Mouse (Mus musculus): ENCODE results near the gene Clec2d. TPM values are rescaled to one million over a fixed set of nuclear protein-coding genes. Genes with fewer than 3 reads are reported as not detected.

Clec2d gene
- 0.51 and 0.59 TPM in 2 replicates for polyA plus RNA-seq (2014; fragmentation: Nextera tagmentation; extraction: Ambion mirVana)

DNA sequence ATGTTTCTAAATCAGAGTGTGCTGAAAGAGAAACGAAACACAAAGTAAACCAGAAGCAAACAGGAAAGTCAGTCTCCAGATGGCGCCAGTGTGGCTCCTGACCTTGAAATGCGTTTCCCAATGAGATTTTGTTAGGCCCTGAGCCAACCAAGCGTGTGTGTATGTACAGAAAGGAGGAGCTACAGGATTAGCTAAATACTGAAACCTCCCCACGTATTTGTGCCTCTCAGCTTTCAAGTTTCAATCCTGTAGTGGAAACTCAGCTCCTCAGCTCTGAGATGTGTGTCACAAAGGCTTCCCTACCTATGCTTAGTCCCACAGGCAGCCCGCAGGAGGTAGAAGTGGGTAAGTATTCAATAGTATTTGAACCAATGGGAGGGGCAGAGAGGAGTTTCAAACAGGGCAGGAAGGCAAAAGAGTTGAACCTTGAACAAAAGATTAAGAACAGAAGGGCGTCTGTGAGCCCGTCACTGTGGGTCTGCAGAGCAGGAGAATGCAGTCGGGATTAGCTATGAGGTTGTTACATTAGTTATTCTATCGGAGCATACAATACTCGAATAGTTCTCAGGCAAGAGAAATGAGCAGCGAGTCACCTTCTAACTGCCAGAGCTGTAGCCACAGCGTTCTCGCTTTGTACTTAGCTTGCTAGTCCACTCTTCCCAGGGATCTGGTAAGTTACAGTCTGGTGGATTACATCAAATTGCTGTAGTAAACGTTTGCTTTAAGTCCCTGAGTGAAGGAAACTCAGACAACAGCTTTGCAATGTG, at the start of gene Clec2d:
Clec2d (plus strand) TSS at position 213 of the 767 bp plus-strand sequence.
- 1% methylated on average over 15 of the region's 15 CpGs for WGBS
- Histone ChIP-seq H3K4me1 (ENCODE audit: insufficient read depth) (peaks cover 6% of the 10 kb centered on the region), H3K36me3 (ENCODE audit: insufficient read depth) (peaks cover 17% of the 10 kb centered on the region), H3K27me3 (ENCODE audit: insufficient read depth, low read length) (no peaks in the 10 kb centered on the region), H3K27ac (ENCODE audit: low read depth) (peak within 1 kb of the TSS; percentile 98), H3K9me3 (ENCODE audit: low read depth, low read length) (no peaks in the 10 kb centered on the region), H3K4me3 (ENCODE audit: low read depth, low read length) (peak within 1 kb of the TSS; percentile 44), H3K4me2 (peak within 1 kb of the TSS; percentile 62), H3K9ac (peak within 1 kb of the TSS; percentile 60)
- ATAC-seq (ENCODE audit: insufficient read depth) (peak; percentile 87), DNase-seq (peak; percentile 98)
- TF ChIP-seq CTCF (IDR thresholded peaks at IDR 0.05; ENCODE audit: low read depth) = peak; percentile 69

DNA sequence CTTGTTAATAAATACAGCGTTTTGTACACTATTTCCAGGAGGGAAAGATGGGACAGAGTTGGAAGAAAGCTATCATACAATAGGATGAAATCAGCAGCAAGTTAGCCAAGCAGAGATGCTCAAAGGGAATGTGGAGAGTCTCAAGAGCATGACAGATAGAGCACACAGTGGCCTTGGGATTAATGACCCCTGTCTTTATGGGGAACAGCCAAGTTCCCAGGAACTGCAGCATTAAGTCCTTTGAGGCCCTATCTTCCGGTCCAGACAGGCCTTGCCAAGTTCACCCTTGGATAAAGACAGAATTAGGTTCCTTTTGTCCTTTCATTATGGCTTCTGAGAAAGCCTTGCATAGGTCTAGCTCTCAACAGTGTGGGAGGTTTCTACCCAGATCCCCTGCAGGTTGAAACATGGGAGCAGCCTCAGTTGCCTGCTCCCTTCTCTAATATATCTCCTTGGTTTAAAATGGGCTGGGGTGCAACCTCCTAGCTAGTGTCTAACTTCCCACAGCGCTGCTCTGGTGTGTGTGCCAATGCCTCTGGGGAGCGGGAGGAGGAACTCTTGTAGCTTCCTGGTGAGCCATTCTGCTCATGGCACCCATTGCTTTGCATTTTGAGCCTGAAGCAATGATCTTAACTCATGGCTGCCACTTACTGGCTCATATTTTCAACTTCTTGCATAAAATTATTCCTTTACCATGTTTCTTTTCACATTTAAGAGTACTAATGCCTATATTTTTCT, 47.6 kb upstream of the Clec2d start:
- no peak for TF ChIP-seq CTCF (IDR thresholded peaks at IDR 0.05; ENCODE audit: low read depth)
- no peak overlapping the region for H3K4me2 ChIP-seq
- H3K9me3 ChIP-seq (ENCODE audit: low read depth, low read length) = no peaks in the 10 kb centered on the region
- no peaks in the 10 kb centered on the region for H3K36me3 ChIP-seq (ENCODE audit: insufficient read depth)
- H3K27me3 ChIP-seq (ENCODE audit: insufficient read depth, low read length) = no peaks in the 10 kb centered on the region
- WGBS = 72% methylated on average over 4 of the region's 4 CpGs
- H3K4me3 ChIP-seq (ENCODE audit: low read depth, low read length) = no peak overlapping the region
- no peak overlapping the region for H3K9ac ChIP-seq
- ATAC-seq (ENCODE audit: insufficient read depth) (no peak), DNase-seq (no peak)
- H3K4me1 ChIP-seq (ENCODE audit: insufficient read depth) = no peaks in the 10 kb centered on the region
- H3K27ac ChIP-seq (ENCODE audit: low read depth) = no peak overlapping the region

DNA sequence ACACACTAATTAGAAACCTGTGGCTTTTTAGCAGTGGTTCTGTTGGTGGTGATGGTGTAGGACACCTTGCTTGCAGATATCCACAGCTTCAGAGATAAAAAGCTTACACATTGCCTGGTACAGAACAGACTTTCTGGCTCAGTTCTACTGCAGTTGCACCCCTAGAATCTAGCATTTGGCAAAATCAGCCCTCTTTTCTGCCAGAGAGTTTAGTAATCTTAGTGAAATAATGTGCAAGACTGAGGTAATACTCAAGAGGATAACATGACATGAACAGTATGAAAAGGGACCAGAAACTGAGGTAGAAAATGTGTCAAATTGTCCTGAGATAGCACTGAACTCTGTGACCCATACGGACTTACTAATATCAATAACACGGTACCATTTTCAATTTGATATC, 33.6 kb upstream of the Clec2d start:
- no peaks in the 10 kb centered on the region for H3K9me3 ChIP-seq (ENCODE audit: low read depth, low read length)
- H3K9ac ChIP-seq = no peak overlapping the region
- DNase-seq (no peak), ATAC-seq (ENCODE audit: insufficient read depth) (no peak)
- no peak for TF ChIP-seq CTCF (IDR thresholded peaks at IDR 0.05; ENCODE audit: low read depth)
- H3K4me2 ChIP-seq = no peak overlapping the region
- H3K27me3 ChIP-seq (ENCODE audit: insufficient read depth, low read length) = no peaks in the 10 kb centered on the region
- no peak overlapping the region for H3K4me3 ChIP-seq (ENCODE audit: low read depth, low read length)
- no peaks in the 10 kb centered on the region for H3K4me1 ChIP-seq (ENCODE audit: insufficient read depth)
- 86% methylated on average over 2 of the region's 2 CpGs for WGBS
- no peaks in the 10 kb centered on the region for H3K36me3 ChIP-seq (ENCODE audit: insufficient read depth)
- no peak overlapping the region for H3K27ac ChIP-seq (ENCODE audit: low read depth)

DNA sequence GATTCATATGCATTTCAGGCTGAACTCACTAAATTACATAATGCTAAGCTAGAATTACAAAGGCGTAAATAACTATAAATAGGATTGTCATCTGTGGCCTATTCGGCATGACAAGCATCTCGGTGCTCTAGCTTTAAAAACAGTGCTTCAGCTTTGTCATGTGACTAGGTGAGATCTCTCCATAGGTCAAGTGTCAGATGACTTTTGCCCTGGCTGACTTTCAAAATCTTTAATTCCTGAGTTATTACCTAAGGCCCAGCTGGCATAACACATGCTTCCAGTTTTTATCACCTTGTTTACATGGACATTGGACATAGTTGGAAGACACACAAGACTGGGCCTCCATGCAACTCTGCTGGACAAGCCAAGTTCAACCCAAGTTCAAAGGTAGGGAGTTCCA, 20.3 kb upstream of the Clec2d start:
- ATAC-seq (ENCODE audit: insufficient read depth) = no peak
- no peak for DNase-seq
- Histone ChIP-seq H3K4me3 (ENCODE audit: low read depth, low read length) (no peak overlapping the region), H3K36me3 (ENCODE audit: insufficient read depth) (no peaks in the 10 kb centered on the region), H3K27ac (ENCODE audit: low read depth) (no peak overlapping the region), H3K27me3 (ENCODE audit: insufficient read depth, low read length) (no peaks in the 10 kb centered on the region), H3K4me1 (ENCODE audit: insufficient read depth) (no peaks in the 10 kb centered on the region), H3K4me2 (no peak overlapping the region), H3K9ac (no peak overlapping the region), H3K9me3 (ENCODE audit: low read depth, low read length) (no peaks in the 10 kb centered on the region)
- WGBS = 78% methylated on average over 3 of the region's 3 CpGs
- no peak for TF ChIP-seq CTCF (IDR thresholded peaks at IDR 0.05; ENCODE audit: low read depth)

DNA sequence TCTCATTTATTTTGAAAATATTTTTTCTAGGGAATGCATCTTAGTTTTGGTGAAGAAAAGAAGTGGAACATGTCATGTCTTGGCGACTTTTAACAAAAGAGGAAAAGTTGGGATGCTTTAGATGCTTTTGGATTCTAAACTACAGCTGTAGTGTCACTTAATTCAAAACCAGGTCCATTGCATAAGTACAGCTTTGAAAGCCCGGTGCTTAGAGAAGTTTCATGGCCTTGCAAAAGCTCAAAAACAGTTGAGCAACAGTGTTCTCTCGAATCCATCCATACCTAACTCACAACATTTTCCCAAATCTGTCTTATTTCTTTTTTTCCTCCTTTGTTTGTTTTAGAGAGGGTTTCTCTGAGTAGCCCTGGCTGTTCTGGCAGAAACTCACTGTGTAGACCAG, 19.3 kb upstream of the Clec2d start:
- no peak for ATAC-seq (ENCODE audit: insufficient read depth)

DNA sequence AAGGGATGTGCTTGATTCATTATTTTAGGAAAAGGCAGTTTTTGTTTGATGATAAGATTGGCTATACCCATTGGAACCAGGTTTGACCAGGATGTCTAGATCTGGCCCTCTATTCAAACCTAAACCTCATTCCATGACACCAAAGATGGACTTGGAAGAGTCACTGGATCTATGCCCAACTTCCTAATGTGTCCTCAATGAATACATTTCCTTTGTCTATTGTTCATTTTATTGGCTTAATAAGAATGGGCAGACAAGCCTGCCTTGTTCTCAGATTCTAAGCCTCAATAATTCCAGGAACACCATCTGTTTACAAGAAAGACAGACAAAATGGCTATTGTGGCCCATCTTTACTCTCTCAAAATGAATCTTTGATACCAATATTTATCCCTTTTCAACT, 18.5 kb upstream of the Clec2d start:
- Histone ChIP-seq H3K4me2 (no peak overlapping the region), H3K4me1 (ENCODE audit: insufficient read depth) (no peaks in the 10 kb centered on the region), H3K9ac (no peak overlapping the region), H3K36me3 (ENCODE audit: insufficient read depth) (no peaks in the 10 kb centered on the region), H3K9me3 (ENCODE audit: low read depth, low read length) (no peaks in the 10 kb centered on the region), H3K27ac (ENCODE audit: low read depth) (no peak overlapping the region), H3K27me3 (ENCODE audit: insufficient read depth, low read length) (no peaks in the 10 kb centered on the region), H3K4me3 (ENCODE audit: low read depth, low read length) (no peak overlapping the region)
- ATAC-seq (ENCODE audit: insufficient read depth) (no peak), DNase-seq (no peak)
- no peak for TF ChIP-seq CTCF (IDR thresholded peaks at IDR 0.05; ENCODE audit: low read depth)

More for the DNA sequence above, 19.3 kb upstream of the Clec2d start:
- Histone ChIP-seq H3K27me3 (ENCODE audit: insufficient read depth, low read length) (no peaks in the 10 kb centered on the region), H3K4me3 (ENCODE audit: low read depth, low read length) (no peak overlapping the region), H3K9me3 (ENCODE audit: low read depth, low read length) (no peaks in the 10 kb centered on the region), H3K4me1 (ENCODE audit: insufficient read depth) (no peaks in the 10 kb centered on the region), H3K27ac (ENCODE audit: low read depth) (no peak overlapping the region), H3K9ac (no peak overlapping the region), H3K36me3 (ENCODE audit: insufficient read depth) (no peaks in the 10 kb centered on the region), H3K4me2 (no peak overlapping the region)
- no peak for TF ChIP-seq CTCF (IDR thresholded peaks at IDR 0.05; ENCODE audit: low read depth)
- no peak for DNase-seq
- 85% methylated on average over 3 of the region's 3 CpGs for WGBS

DNA sequence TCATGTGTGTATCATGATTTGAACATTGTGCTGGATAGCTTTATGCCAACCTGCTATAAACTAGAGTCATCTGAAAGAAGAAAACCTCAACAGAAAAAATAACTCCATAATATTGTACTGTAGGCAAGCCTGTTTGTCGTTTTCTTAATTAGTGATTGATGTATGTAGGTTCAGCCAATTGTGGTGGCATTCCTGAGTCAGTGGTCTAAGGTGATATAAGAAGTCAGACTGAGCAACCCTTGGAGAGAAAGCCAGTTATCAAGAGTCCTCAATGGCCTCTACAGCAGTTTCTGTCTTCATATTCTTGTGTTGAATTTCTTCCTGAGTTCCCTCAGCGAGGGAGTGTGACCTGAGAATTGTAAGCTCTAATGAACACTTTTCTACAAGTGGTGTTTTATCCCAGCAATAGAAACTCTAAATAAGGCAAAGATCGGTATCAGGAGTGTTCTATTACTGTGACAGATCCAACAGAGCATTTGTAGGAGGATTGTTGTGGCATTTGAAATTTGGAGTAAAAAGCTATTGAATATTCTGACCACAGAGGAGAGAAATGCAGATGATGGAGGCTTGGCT, 17.7 kb upstream of the Clec2d start:
- ATAC-seq (ENCODE audit: insufficient read depth) (no peak), DNase-seq (no peak)
- 81% methylated on average over 3 of the region's 3 CpGs for WGBS

More for the DNA sequence above, 17.7 kb upstream of the Clec2d start:
- no peak overlapping the region for H3K9ac ChIP-seq
- no peaks in the 10 kb centered on the region for H3K4me1 ChIP-seq (ENCODE audit: insufficient read depth)
- no peak overlapping the region for H3K27ac ChIP-seq (ENCODE audit: low read depth)
- no peaks in the 10 kb centered on the region for H3K9me3 ChIP-seq (ENCODE audit: low read depth, low read length)
- no peak overlapping the region for H3K4me2 ChIP-seq
- no peak overlapping the region for H3K4me3 ChIP-seq (ENCODE audit: low read depth, low read length)
- no peak for TF ChIP-seq CTCF (IDR thresholded peaks at IDR 0.05; ENCODE audit: low read depth)
- no peaks in the 10 kb centered on the region for H3K27me3 ChIP-seq (ENCODE audit: insufficient read depth, low read length)
- H3K36me3 ChIP-seq (ENCODE audit: insufficient read depth) = no peaks in the 10 kb centered on the region
